In the genomic region with DNA sequence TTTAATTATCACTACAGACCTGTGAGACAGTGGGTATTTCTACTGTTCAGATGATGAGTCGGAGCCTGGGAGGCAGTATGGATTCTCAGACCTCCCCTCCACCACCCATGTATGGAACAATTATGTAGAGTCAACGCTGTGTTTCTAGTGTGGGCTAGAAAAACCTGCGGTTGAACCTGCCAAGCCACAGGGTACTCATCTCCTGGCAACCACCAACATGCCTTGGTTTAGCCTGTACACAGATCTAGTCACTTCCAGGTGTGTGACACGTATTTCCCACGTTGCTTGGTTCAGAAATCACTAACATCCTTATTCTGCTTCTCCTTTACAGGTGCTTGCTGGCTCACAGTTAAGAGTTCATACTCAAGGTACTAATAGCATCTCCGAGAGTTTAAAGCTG, we compare ENCODE assay signal across 22 mouse cellular contexts.
"Had no signal": no experiment of that assay in that cellular context is flagged by ENCODE, and none has a peak within 500 bp of the region (broad histone marks: within the 10 kb centered on the region; RNA-seq: fewer than 3 reads in every experiment).

No protein-coding gene starts in this region.

- H3K27ac ChIP-seq: kidney, embryonic 15.5 days; limb, embryonic 12.5 days; limb, embryonic 15.5 days; liver, embryonic 15.5 days; macrophage; midbrain, embryonic 12.5 days; neural tube, embryonic 12.5 days; neural tube, embryonic 15.5 days; stomach, postnatal 0 days had no signal

- DNase-seq: kidney, adult 8-10 months; kidney, postnatal 10 days; kidney, postnatal 36 days; left cerebral cortex, postnatal 4 days; lung, adult 18-20 months; right cerebral cortex, adult 18-20 months; right cerebral cortex, postnatal 14 days; right cerebral cortex, postnatal 4 days; thymus, adult 2 months; thymus, postnatal 14 days; thymus, postnatal 4 days had no signal

- H3K27me3 ChIP-seq: kidney, embryonic 15.5 days; limb, embryonic 12.5 days; limb, embryonic 15.5 days; liver, embryonic 15.5 days; midbrain, embryonic 12.5 days; neural tube, embryonic 12.5 days; neural tube, embryonic 15.5 days had no signal

- H3K9ac ChIP-seq: kidney, embryonic 15.5 days; limb, embryonic 12.5 days; limb, embryonic 15.5 days; liver, embryonic 15.5 days; midbrain, embryonic 12.5 days; neural tube, embryonic 12.5 days; neural tube, embryonic 15.5 days had no signal

- H3K4me1 ChIP-seq: kidney, embryonic 15.5 days; limb, embryonic 12.5 days; limb, embryonic 15.5 days; liver, embryonic 15.5 days; midbrain, embryonic 12.5 days; neural tube, embryonic 12.5 days; neural tube, embryonic 15.5 days had no signal

- H3K4me3 ChIP-seq: kidney, embryonic 15.5 days; limb, embryonic 12.5 days; limb, embryonic 15.5 days; liver, embryonic 15.5 days; midbrain, embryonic 12.5 days; neural tube, embryonic 12.5 days; neural tube, embryonic 15.5 days had no signal

- H3K9me3 ChIP-seq: kidney, embryonic 15.5 days; limb, embryonic 12.5 days; limb, embryonic 15.5 days; liver, embryonic 15.5 days; midbrain, embryonic 12.5 days; neural tube, embryonic 12.5 days; neural tube, embryonic 15.5 days had no signal

- ATAC-seq: midbrain, embryonic 16.5 days had no signal

- H3K36me3 ChIP-seq: kidney, embryonic 15.5 days; limb, embryonic 12.5 days; limb, embryonic 15.5 days; liver, embryonic 15.5 days; midbrain, embryonic 12.5 days; neural tube, embryonic 12.5 days; neural tube, embryonic 15.5 days had no signal

- H3K4me2 ChIP-seq: kidney, embryonic 15.5 days; limb, embryonic 12.5 days; limb, embryonic 15.5 days; liver, embryonic 11.5 days; liver, embryonic 15.5 days; midbrain, embryonic 12.5 days; neural tube, embryonic 12.5 days; neural tube, embryonic 15.5 days had no signal
